In genomic region chr4:148473496-148473895, GRCm38 (mm10) we compare ENCODE assay signal across 21 mouse cellular contexts. TPM values are rescaled to one million over a fixed set of nuclear protein-coding genes. Genes with fewer than 3 reads are reported as not detected.
A peak's percentile ranks its signal among the peaks of the same experiment; 100 is the strongest.
DNase-seq lines count a peak whose midpoint lies in the region; ATAC-seq and TF ChIP-seq lines count a peak whose summit lies in the region.
"Had no signal": no experiment of that assay in that cellular context is flagged by ENCODE, and none has a peak within 500 bp of the region (broad histone marks: within the 10 kb centered on the region; RNA-seq: fewer than 3 reads in every experiment).

No protein-coding gene starts in this region.

- no peaks in the 10 kb centered on the region for H3K27me3 ChIP-seq in kidney, adult 2 months (replicated peaks; ENCODE audit: control insufficient read depth, insufficient read depth, low read length)
- no peaks in the 10 kb centered on the region for H3K27me3 ChIP-seq in kidney, embryonic 14.5 days (ENCODE audit: control insufficient read depth, insufficient read depth, low read length)
- H3K27me3 ChIP-seq in kidney, embryonic 15.5 days, result no peaks in the 10 kb centered on the region
- H3K27me3 ChIP-seq: embryonic facial prominence, embryonic 13.5 days; forebrain, embryonic 12.5 days; heart, embryonic 13.5 days; Patski had no signal

- TF ChIP-seq POLR2A in kidney, adult 2 months (IDR thresholded peaks at IDR 0.05; ENCODE audit: low read depth, low read length), result no peak

- peaks cover 28% of the 10 kb centered on the region for H3K4me1 ChIP-seq in kidney, adult 2 months (ENCODE audit: control insufficient read depth, insufficient read depth, low read length)
- H3K4me1 ChIP-seq in kidney, embryonic 14.5 days (ENCODE audit: control insufficient read depth, insufficient read depth, low read length), result no peaks in the 10 kb centered on the region
- no peaks in the 10 kb centered on the region for H3K4me1 ChIP-seq in kidney, embryonic 15.5 days
- H3K4me1 ChIP-seq: forebrain, embryonic 12.5 days; heart, embryonic 13.5 days had no signal

- no peak overlapping the region for H3K9ac ChIP-seq in kidney, embryonic 14.5 days (ENCODE audit: low read depth, low read length)
- no peak overlapping the region for H3K9ac ChIP-seq in kidney, embryonic 15.5 days
- H3K9ac ChIP-seq: embryonic facial prominence, embryonic 13.5 days; forebrain, embryonic 12.5 days; heart, embryonic 13.5 days had no signal

- H3K4me2 ChIP-seq in kidney, embryonic 14.5 days (replicated peaks; ENCODE audit: low read depth, low read length), result no peak overlapping the region
- H3K4me2 ChIP-seq in kidney, embryonic 15.5 days, result no peak overlapping the region
- H3K4me2 ChIP-seq: embryonic facial prominence, embryonic 13.5 days; forebrain, embryonic 12.5 days; heart, embryonic 13.5 days had no signal

- peak overlapping the region; percentile 99 for H3K27ac ChIP-seq in kidney, adult 2 months (ENCODE audit: insufficient read depth, low read depth, low read length)
- H3K27ac ChIP-seq in kidney, embryonic 14.5 days (ENCODE audit: low read depth, low read length), result no peak overlapping the region
- H3K27ac ChIP-seq in kidney, embryonic 15.5 days, result peak overlapping the region; percentile 38; the same call in 1 of the 2 replicates
- H3K27ac ChIP-seq: embryonic facial prominence, embryonic 13.5 days; forebrain, embryonic 12.5 days; heart, embryonic 13.5 days had no signal

- peaks cover 16% of the 10 kb centered on the region for H3K36me3 ChIP-seq in kidney, adult 2 months (ENCODE audit: control insufficient read depth, insufficient read depth, low read length)
- peaks cover 78% of the 10 kb centered on the region for H3K36me3 ChIP-seq in kidney, embryonic 14.5 days (ENCODE audit: control insufficient read depth, insufficient read depth, low read length)
- H3K36me3 ChIP-seq in kidney, embryonic 15.5 days, result peaks cover 95% of the 10 kb centered on the region

- no peak for ATAC-seq in kidney, embryonic 14.5 days (ENCODE audit: low FRiP score, low TSS enrichment)
- ATAC-seq in kidney, embryonic 15.5 days (replicated peaks; ENCODE audit: low FRiP score), result peak; percentile 62; the same call in 1 of the 2 replicates
- ATAC-seq: activated CD4-positive, CD25-positive, alpha-beta regulatory T cell, adult 4 months; forebrain, embryonic 16.5 days; Patski had no signal

- TF ChIP-seq CTCF in kidney, adult 2 months (conservative IDR thresholded peaks at IDR 0.05; ENCODE audit: insufficient read depth, insufficient read length, low read depth, low read length), result no peak

- WGBS in kidney, adult 2 months, result 35% methylated on average over 5 of the region's 5 CpGs
- WGBS in kidney, embryonic 14.5 days, result 53% methylated on average over 5 of the region's 5 CpGs
- 49% methylated on average over 5 of the region's 5 CpGs for WGBS in kidney, embryonic 15.5 days

- H3K4me3 ChIP-seq in kidney, adult 2 months (ENCODE audit: insufficient read depth, low read depth, low read length), result no peak overlapping the region
- H3K4me3 ChIP-seq in kidney, embryonic 14.5 days (ENCODE audit: low read length), result no peak overlapping the region
- no peak overlapping the region for H3K4me3 ChIP-seq in kidney, embryonic 15.5 days (replicated peaks)
- H3K4me3 ChIP-seq: embryonic facial prominence, embryonic 13.5 days; forebrain, embryonic 12.5 days; heart, embryonic 13.5 days had no signal

- peak; percentile 92 for DNase-seq in kidney, adult 2 months
- peak; percentile 75 for DNase-seq in kidney, postnatal 14 days
- no peak for DNase-seq in right cerebral cortex, adult 2 months (ENCODE audit: low spot score in 2 of 2)
- no peak for DNase-seq in MN1 (ENCODE audit: low spot score)
- no peak for DNase-seq in gastrocnemius, postnatal 4 days (ENCODE audit: low spot score in 2 of 2)
- DNase-seq: adrenal gland, postnatal 14 days; cerebellum, adult 18-20 months; cerebellum, adult 9-11 months; cerebellum, postnatal 36 days; gastrocnemius, postnatal 10 days; heart, postnatal 36 days had no signal

- no peaks in the 10 kb centered on the region for H3K9me3 ChIP-seq in kidney, embryonic 14.5 days (ENCODE audit: control insufficient read depth, low read length)
- H3K9me3 ChIP-seq in kidney, embryonic 15.5 days (replicated peaks), result no peaks in the 10 kb centered on the region
- H3K9me3 ChIP-seq: embryonic facial prominence, embryonic 13.5 days; forebrain, embryonic 12.5 days; heart, embryonic 13.5 days had no signal

RNA-seq across cellular contexts. Expression of gene Mtor, which starts 25.1 kb away (rescaled TPM):
- 39.8 and 50.1 TPM in 2 replicates for polyA plus RNA-seq in kidney, adult 2 months (2012; rRNA removed)
- polyA plus RNA-seq in kidney, embryonic 14.5 days (2014; fragmentation: Nextera tagmentation; extraction: Ambion mirVana), result 22.2 and 27.2 TPM in 2 replicates
- polyA plus RNA-seq in kidney, embryonic 15.5 days (2015; fragmentation: Nextera tagmentation; extraction: Ambion mirVana), result 19.5 and 20.0 TPM in 2 replicates
- total RNA-seq in gastrocnemius, postnatal 4 days (2021), result 10 to 100 TPM; 39.3 to 42.0 TPM

RNA-seq across cellular contexts. Expression of gene Angptl7, which starts 26.8 kb away (rescaled TPM):
- polyA plus RNA-seq in kidney, adult 2 months (2012; rRNA removed), result 27.3 and 30.0 TPM in 2 replicates
- 0.54 and 1.4 TPM in 2 replicates for polyA plus RNA-seq in kidney, embryonic 14.5 days (2014; fragmentation: Nextera tagmentation; extraction: Ambion mirVana)
- polyA plus RNA-seq in kidney, embryonic 15.5 days (2015; fragmentation: Nextera tagmentation; extraction: Ambion mirVana), result 1.4 and 3.8 TPM in 2 replicates
- total RNA-seq in gastrocnemius, postnatal 4 days (2021), result 1 to 10 TPM; 1.7 to 4.0 TPM
- total RNA-seq: granulocyte monocyte progenitor cell, adult 5-6 weeks; MEL had no signal

RNA-seq across cellular contexts. Expression of gene Ubiad1, which starts 28.9 kb away (rescaled TPM):
- 50.8 and 61.6 TPM in 2 replicates for polyA plus RNA-seq in kidney, adult 2 months (2012; rRNA removed)
- 13.4 and 18.6 TPM in 2 replicates for polyA plus RNA-seq in kidney, embryonic 14.5 days (2014; fragmentation: Nextera tagmentation; extraction: Ambion mirVana)
- polyA plus RNA-seq in kidney, embryonic 15.5 days (2015; fragmentation: Nextera tagmentation; extraction: Ambion mirVana), result 24.9 and 26.8 TPM in 2 replicates
- 10 to 100 TPM in 1 of 2 experiments, 1 to 10 TPM in 1; 9.7 to 11.0 TPM for total RNA-seq in gastrocnemius, postnatal 4 days (2021)

Comparison
In these comparisons a context has a peak if more than half of its experiments do, and no peak if none do; other contexts are left out.
1. DNase-seq: peak in kidney, adult 2 months (single experiment) and kidney, postnatal 14 days (single experiment); none in right cerebral cortex, adult 2 months (0 of 2), MN1 (single experiment) and gastrocnemius, postnatal 4 days (0 of 2).